Comparison of ENCODE assay signal across 18 mouse cellular contexts in the genomic region with DNA sequence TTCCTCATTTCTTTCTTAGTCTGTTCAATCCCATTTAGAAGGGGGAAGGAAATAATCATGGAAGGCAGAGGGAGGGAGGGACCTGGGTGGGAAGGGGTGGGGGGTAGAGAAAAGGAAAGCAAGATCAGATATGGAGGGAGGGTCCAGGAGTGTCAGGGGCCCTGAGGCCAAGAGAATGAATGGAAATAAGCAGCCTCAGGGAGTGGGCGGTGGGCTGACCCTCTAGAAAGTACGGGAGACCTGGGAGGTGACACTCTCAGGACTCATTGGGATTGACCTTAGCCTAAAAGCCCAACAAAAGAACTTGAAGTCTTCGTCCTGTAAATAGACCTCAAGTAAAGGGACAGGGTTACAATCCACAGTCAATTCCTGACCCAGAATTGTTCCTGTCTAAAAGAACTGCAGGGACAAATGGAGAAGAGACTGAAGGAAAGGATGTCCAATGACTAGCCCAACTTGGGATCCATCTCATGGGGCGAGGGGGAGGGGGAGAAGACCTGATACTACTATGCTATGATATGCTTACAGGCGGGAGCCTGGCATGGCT.
"Had no signal": no experiment of that assay in that cellular context is flagged by ENCODE, and none has a peak within 500 bp of the region (broad histone marks: within the 10 kb centered on the region; RNA-seq: fewer than 3 reads in every experiment).

No protein-coding gene starts in this region.

- H3K27ac ChIP-seq: liver, embryonic 14.5 days; midbrain, embryonic 10.5 days; midbrain, embryonic 12.5 days; neural tube, embryonic 12.5 days had no signal

- H3K9ac ChIP-seq: liver, embryonic 14.5 days; lung, embryonic 14.5 days; midbrain, embryonic 12.5 days; neural tube, embryonic 12.5 days had no signal

- H3K9me3 ChIP-seq: midbrain, embryonic 10.5 days; midbrain, embryonic 12.5 days; neural tube, embryonic 12.5 days had no signal

- DNase-seq: lung, adult 18-20 months; lung, embryonic 14.5 days; lung, postnatal 10 days; lung, postnatal 4 days; midbrain, embryonic 14.5 days; retina, postnatal 1 day; right cerebral cortex, adult 18-20 months; right cerebral cortex, postnatal 25 days; right cerebral cortex, postnatal 4 days; spleen, adult 18-20 months; thymus, adult 18-20 months; thymus, postnatal 14 days; thymus, postnatal 36 days had no signal

- H3K27me3 ChIP-seq: midbrain, embryonic 12.5 days; neural tube, embryonic 12.5 days had no signal

- H3K4me1 ChIP-seq: midbrain, embryonic 10.5 days; midbrain, embryonic 12.5 days; neural tube, embryonic 12.5 days had no signal

- H3K36me3 ChIP-seq: midbrain, embryonic 10.5 days; midbrain, embryonic 12.5 days; neural tube, embryonic 12.5 days had no signal

- H3K4me3 ChIP-seq: midbrain, embryonic 10.5 days; midbrain, embryonic 12.5 days; myocyte; neural tube, embryonic 12.5 days had no signal
